Mouse (Mus musculus) thymus, postnatal 36 days (tissue): Measurements from ENCODE around the gene Dnaic1.

ENCODE experiments used
- DNase-seq, 2 experiments: peaks; one replicate each; pipeline ENCODE4 v3.0.0; 2022; ENCODE audit warnings: mixed read lengths in 2 of 2

The Dnaic1 gene

GRCm38 (mm10) chr4:41573492-41573891 lies 3.9 kb downstream of the Dnaic1 start:
- no peak for DNase-seq

GRCm38 (mm10) chr4:41575914-41576313 lies 6.3 kb downstream of the Dnaic1 start:
- DNase-seq, result no peak

- DNase-seq, result no peak
Measured at GRCm38 (mm10) chr4:41583353-41583752, 13.8 kb downstream of the Dnaic1 start.

- no peak for DNase-seq
Measured at GRCm38 (mm10) chr4:41602818-41603217, 33.2 kb downstream of the Dnaic1 start.

GRCm38 (mm10) chr4:41604476-41605396 lies 35.2 kb downstream of the Dnaic1 start:
- no peak for DNase-seq

GRCm38 (mm10) chr4:41606784-41607183 lies 37.2 kb downstream of the Dnaic1 start:
- peak; percentile 24 to 25 for DNase-seq

- peak; percentile 39 to 48 for DNase-seq
Measured at GRCm38 (mm10) chr4:41609681-41610593, 40.4 kb downstream of the Dnaic1 start.

- no peak for DNase-seq
Measured at GRCm38 (mm10) chr4:41610594-41610980, 41.0 kb downstream of the Dnaic1 start.

GRCm38 (mm10) chr4:41612166-41612565 lies 42.6 kb downstream of the Dnaic1 start:
- no peak for DNase-seq

- peak; percentile 42 to 56 for DNase-seq
Measured at GRCm38 (mm10) chr4:41614156-41614555, 44.6 kb downstream of the Dnaic1 start.

GRCm38 (mm10) chr4:41615661-41616599 lies 46.4 kb downstream of the Dnaic1 start:
- DNase-seq, result no peak

GRCm38 (mm10) chr4:41618916-41619746 lies 49.6 kb downstream of the Dnaic1 start:
- DNase-seq, result no peak

GRCm38 (mm10) chr4:41622071-41622470 lies 52.5 kb downstream of the Dnaic1 start:
- DNase-seq, result no peak

- no peak for DNase-seq
Measured at GRCm38 (mm10) chr4:41628202-41628927, 58.8 kb downstream of the Dnaic1 start.

- DNase-seq, result no peak
Measured at GRCm38 (mm10) chr4:41630196-41630595, 60.6 kb downstream of the Dnaic1 start.

GRCm38 (mm10) chr4:41631390-41631789 lies 61.8 kb downstream of the Dnaic1 start:
- no peak for DNase-seq

- DNase-seq, result no peak
Measured at GRCm38 (mm10) chr4:41633001-41633400, 63.4 kb downstream of the Dnaic1 start.

- DNase-seq, result no peak
Measured at GRCm38 (mm10) chr4:41634631-41635030, 65.1 kb downstream of the Dnaic1 start.

GRCm38 (mm10) chr4:41635224-41635623 lies 65.6 kb downstream of the Dnaic1 start:
- no peak for DNase-seq

- DNase-seq, result no peak
Measured at GRCm38 (mm10) chr4:41635906-41636305, 66.3 kb downstream of the Dnaic1 start.

- DNase-seq, result no peak
Measured at GRCm38 (mm10) chr4:41636366-41636765, 66.8 kb downstream of the Dnaic1 start.
